Mouse (Mus musculus) G1E (cell line): ENCODE results near the gene Irf2bp1. TPM values are rescaled to one million over a fixed set of nuclear protein-coding genes. Genes with fewer than 3 reads are reported as not detected.

Experiments
- ATAC-seq: 2 replicates; pipeline ENCODE4 v1.8.0; 2016; ENCODE audit warnings: mild to moderate bottlenecking; ENCODE audit not compliant: insufficient number of reproducible peaks, poor library complexity, low FRiP score, severe bottlenecking; ENCODE audit errors: extremely low read depth
- DNase-seq: peaks from one replicate; pipeline ENCODE4 v3.0.0; 2012; ENCODE audit warnings: low spot score
- H3K27me3 ChIP-seq: 2 replicates; pipeline ENCODE4 v1.6.1; 2012; ENCODE audit warnings: mild to moderate bottlenecking, low read length, inconsistent platforms; ENCODE audit not compliant: insufficient read depth
- H3K36me3 ChIP-seq: replicated peaks from 2 replicates; pipeline ENCODE3; 2012; ENCODE audit warnings: mild to moderate bottlenecking, inconsistent platforms
- H3K4me1 ChIP-seq: 2 replicates; pipeline ENCODE4 v1.6.1; 2012; ENCODE audit warnings: low read depth, low read length, inconsistent platforms, mixed read lengths; ENCODE audit not compliant: insufficient read depth
- H3K4me3 ChIP-seq: 2 replicates; pipeline ENCODE4 v1.5.1; 2012; ENCODE audit warnings: low read depth, mild to moderate bottlenecking, inconsistent platforms, low read length, moderate library complexity, mixed read lengths
- H3K9me3 ChIP-seq: replicated peaks from 2 replicates; pipeline ENCODE4 v1.6.1; 2012; ENCODE audit warnings: inconsistent platforms
- CTCF ChIP-seq: IDR thresholded peaks from 2 replicates; pipeline ENCODE4 v1.5.1; 2012; ENCODE audit warnings: low read depth, low read length, inconsistent platforms, mixed read lengths
- GATA1 ChIP-seq: IDR thresholded peaks from 2 replicates; pipeline ENCODE4 v1.6.1; 2012; ENCODE audit warnings: borderline replicate concordance, low read length, inconsistent platforms, mixed read lengths
- GATA2 ChIP-seq: IDR thresholded peaks from 2 replicates; pipeline ENCODE4 v1.6.1; 2012; ENCODE audit warnings: low read depth, low read length, inconsistent platforms, borderline replicate concordance
- POLR2AphosphoS5 ChIP-seq: IDR thresholded peaks from 2 replicates; pipeline ENCODE4 v1.6.1; 2012; ENCODE audit warnings: low read depth, low read length, inconsistent platforms; ENCODE audit not compliant: insufficient replicate concordance
- TAL1 ChIP-seq: conservative IDR thresholded peaks from 2 replicates; pipeline ENCODE4 v1.6.1; 2012; ENCODE audit warnings: low read depth, low read length, inconsistent platforms, mixed read lengths
- polyA plus RNA-seq: library from polyadenylated mRNA; stranded (reverse); fragments of >175 nt; gene quantifications from 2 replicates; pipeline ENCODE4 v1.2.3, GENCODE M21; 2012
- total RNA-seq, 2 experiments: library from RNA; stranded (forward) in 1 of 2; stranded (reverse) in 1 of 2; fragments of 200-1000 nt in 1 of 2; fragments of >200 nt in 1 of 2; fragmentation: Nextera tagmentation in 1 of 2; gene quantifications; 2 replicates each; pipeline ENCODE4 v1.2.3; 2014 to 2017

Irf2bp1 gene
- total and polyA plus RNA-seq, 3 experiments, result 13.4 to 105 (median 34.9) TPM

DNA sequence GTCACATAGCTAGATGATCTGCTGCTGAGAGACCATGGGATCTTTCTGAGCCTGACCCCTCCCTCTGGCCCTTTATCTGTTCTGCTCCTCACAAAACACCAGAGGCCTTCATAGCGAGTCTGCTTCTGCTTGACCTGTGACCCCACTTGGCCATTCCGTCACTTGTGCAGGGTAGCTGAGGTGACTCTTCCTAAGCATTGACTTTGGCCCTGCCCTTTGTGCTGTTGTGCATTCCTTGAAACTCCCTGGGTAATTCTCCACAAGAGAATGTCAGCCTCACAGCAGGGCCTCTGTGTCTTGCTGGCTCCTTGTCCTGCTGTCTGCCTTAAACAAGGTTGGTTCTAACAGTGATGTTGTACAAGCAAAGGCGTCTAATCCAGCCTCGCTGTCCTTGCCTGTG lies 27.8 kb downstream of the Irf2bp1 start:
- H3K4me3 ChIP-seq, result no peak overlapping the region
- DNase-seq (no peak), ATAC-seq (no peak)
- H3K4me1 ChIP-seq, result peaks cover 28% of the 10 kb centered on the region
- H3K27me3 ChIP-seq, result no peaks in the 10 kb centered on the region
- peaks cover 93% of the 10 kb centered on the region for H3K36me3 ChIP-seq
- H3K9me3 ChIP-seq, result no peaks in the 10 kb centered on the region
- no peak for TF ChIP-seq CTCF
- TF ChIP-seq TAL1, result no peak
- no peak for TF ChIP-seq GATA2
- no peak for TF ChIP-seq POLR2AphosphoS5
- TF ChIP-seq GATA1, result no peak

- no peaks in the 10 kb centered on the region for H3K9me3 ChIP-seq
- peaks cover 99% of the 10 kb centered on the region for H3K36me3 ChIP-seq
Observed at GRCm38 (mm10) chr7:19044616-19045015, 40.8 kb downstream of the Irf2bp1 start.

DNA sequence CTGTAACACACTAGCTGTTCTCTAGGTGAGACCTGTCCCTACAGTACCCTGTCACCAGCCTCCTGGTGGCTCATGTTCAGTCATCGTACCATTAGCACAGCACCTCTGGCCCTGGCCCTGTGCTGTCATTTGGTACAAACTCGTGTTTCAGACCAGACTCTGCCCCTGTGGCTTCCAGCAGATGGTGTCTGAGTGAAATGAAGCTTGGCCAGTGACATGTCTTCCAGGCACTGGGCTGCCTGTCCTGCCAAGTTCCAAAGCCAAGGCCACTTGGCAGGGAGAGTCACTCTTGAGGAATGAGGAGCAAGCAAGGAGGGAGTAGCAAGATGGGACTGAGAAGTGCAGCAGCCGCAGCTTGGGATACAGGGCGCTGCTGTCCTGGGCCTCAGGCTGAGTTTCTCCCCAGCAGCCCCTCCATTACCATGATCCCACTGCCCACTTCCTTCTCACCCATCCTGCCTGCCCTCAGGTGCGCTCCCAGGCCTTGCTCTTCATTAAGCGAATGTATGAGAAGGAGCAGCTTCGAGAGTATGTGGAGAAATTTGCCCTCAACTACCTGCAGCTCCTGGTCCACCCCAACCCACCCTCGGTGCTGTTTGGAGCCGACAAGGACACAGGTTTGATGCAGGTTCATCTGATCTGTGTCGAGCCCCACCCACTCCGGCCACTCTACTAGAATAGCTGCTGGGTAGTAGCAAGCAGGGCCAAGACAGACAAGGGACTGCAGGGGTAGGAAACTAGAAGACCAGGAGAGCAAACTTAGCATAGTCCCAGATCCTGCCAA lies 42.6 kb downstream of the Irf2bp1 start:
- Histone ChIP-seq H3K4me3 (no peak overlapping the region), H3K36me3 (peaks cover 99% of the 10 kb centered on the region), H3K4me1 (no peaks in the 10 kb centered on the region), H3K27me3 (no peaks in the 10 kb centered on the region), H3K9me3 (no peaks in the 10 kb centered on the region)
- TF ChIP-seq GATA2 (no peak), GATA1 (no peak), POLR2AphosphoS5 (no peak), CTCF (no peak), TAL1 (no peak)
- no peak for DNase-seq
- ATAC-seq, result no peak

More at GRCm38 (mm10) chr7:19044616-19045015, 40.8 kb downstream of the Irf2bp1 start:
- ATAC-seq, result no peak
- no peak for TF ChIP-seq TAL1
- no peaks in the 10 kb centered on the region for H3K27me3 ChIP-seq
- H3K4me1 ChIP-seq, result no peaks in the 10 kb centered on the region
- no peak overlapping the region for H3K4me3 ChIP-seq
- no peak for DNase-seq

DNA sequence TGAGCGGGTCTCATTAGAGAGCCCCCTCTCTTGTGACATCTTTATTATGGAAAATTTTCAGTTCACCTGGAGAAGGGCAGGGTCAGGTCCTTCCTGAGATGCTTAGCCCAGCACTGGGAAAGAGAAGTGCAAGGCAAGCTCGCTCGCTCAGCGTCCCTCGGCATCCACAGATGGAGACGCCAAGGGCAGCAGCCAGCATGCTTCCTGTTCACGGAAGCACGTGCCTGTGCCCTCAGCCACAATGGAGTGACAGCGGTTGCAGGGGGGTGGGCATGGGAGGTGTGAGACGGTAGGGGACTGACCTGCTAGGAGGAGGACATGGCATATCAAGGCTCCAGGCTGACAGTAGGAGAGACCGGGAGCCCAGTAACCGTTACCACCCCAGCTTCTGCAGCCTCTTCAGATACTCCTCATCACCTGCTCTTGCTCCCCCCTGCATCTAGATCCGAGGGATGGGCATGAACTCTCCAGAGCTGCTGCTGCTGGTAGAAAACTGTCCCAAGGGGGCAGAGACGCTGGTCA lies 44.2 kb downstream of the Irf2bp1 start:
- Histone ChIP-seq H3K27me3 (no peaks in the 10 kb centered on the region), H3K4me3 (no peak overlapping the region), H3K36me3 (peaks cover 99% of the 10 kb centered on the region), H3K4me1 (no peaks in the 10 kb centered on the region), H3K9me3 (no peaks in the 10 kb centered on the region)
- no peak for ATAC-seq
- no peak for DNase-seq
- no peak for TF ChIP-seq POLR2AphosphoS5
- no peak for TF ChIP-seq CTCF
- no peak for TF ChIP-seq GATA2
- TF ChIP-seq TAL1, result no peak
- no peak for TF ChIP-seq GATA1

GRCm38 (mm10) chr7:19049252-19049651 lies 45.4 kb downstream of the Irf2bp1 start:
- H3K4me1 ChIP-seq, result no peaks in the 10 kb centered on the region
- TF ChIP-seq POLR2AphosphoS5, result no peak
- TF ChIP-seq GATA1, result no peak
- TF ChIP-seq CTCF, result no peak
- TF ChIP-seq TAL1, result no peak
- TF ChIP-seq GATA2, result no peak
- no peak for DNase-seq
- no peaks in the 10 kb centered on the region for H3K27me3 ChIP-seq
- ATAC-seq, result no peak
- no peaks in the 10 kb centered on the region for H3K9me3 ChIP-seq
- H3K4me3 ChIP-seq, result no peak overlapping the region
- peaks cover 100% of the 10 kb centered on the region for H3K36me3 ChIP-seq

DNA sequence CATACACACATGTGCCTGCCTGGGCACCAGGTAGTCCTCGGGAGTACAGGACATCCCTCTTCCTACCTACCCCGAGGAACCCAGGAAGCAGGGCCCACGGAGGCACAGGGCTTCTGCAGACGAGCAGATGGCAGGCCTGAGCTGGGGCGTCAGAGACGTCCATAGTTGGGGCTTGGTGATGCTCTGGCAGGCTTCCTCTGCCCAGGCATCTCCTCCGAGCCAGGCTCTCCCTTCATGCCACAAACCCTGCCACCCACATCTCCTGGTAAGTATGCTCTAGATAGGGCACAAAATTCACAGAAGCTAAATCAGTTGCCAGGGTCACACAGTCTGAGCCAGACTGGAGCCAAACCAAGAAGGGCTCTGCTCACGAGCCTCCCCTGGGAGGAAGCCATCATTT lies 46.3 kb downstream of the Irf2bp1 start:
- H3K27me3 ChIP-seq, result no peaks in the 10 kb centered on the region
- no peaks in the 10 kb centered on the region for H3K4me1 ChIP-seq
- no peak for ATAC-seq
- no peak for DNase-seq
- H3K9me3 ChIP-seq, result no peaks in the 10 kb centered on the region
- H3K36me3 ChIP-seq, result peaks cover 100% of the 10 kb centered on the region
- H3K4me3 ChIP-seq, result no peak overlapping the region
- TF ChIP-seq TAL1 (no peak), GATA1 (no peak), CTCF (no peak), POLR2AphosphoS5 (no peak), GATA2 (no peak)

- H3K9me3 ChIP-seq, result no peaks in the 10 kb centered on the region
- no peaks in the 10 kb centered on the region for H3K4me1 ChIP-seq
- H3K27me3 ChIP-seq, result no peaks in the 10 kb centered on the region
- peaks cover 100% of the 10 kb centered on the region for H3K36me3 ChIP-seq
- DNase-seq, result no peak
- ATAC-seq, result no peak
- TF ChIP-seq GATA2 (no peak), GATA1 (no peak), TAL1 (no peak), POLR2AphosphoS5 (no peak), CTCF (no peak)
- no peak overlapping the region for H3K4me3 ChIP-seq
Observed at GRCm38 (mm10) chr7:19051161-19051560, 47.3 kb downstream of the Irf2bp1 start.
